Mouse (Mus musculus) forebrain, embryonic 15.5 days (tissue): ENCODE measurements around the gene Tspear. TPM values are rescaled to one million over a fixed set of nuclear protein-coding genes. Genes with fewer than 3 reads are reported as not detected.
A peak's percentile ranks its signal among the peaks of the same experiment; 100 is the strongest.

Experiments used
- ATAC-seq: fragments of 200-750 bp; cut with Nextera tagmentation; replicated peaks from 2 replicates; pipeline ENCODE4 v1.8.0; 2017; ENCODE audit warnings: mild to moderate bottlenecking, moderate TSS enrichment, moderate library complexity
- H3K27ac ChIP-seq: fragments of 300-500 bp; sonication (generic); replicated peaks from 2 replicates; pipeline ENCODE4 v1.5.1; 2015; ENCODE audit warnings: mild to moderate bottlenecking, inconsistent platforms
- H3K27me3 ChIP-seq: fragments of 300-500 bp; sonication (generic); 2 replicates; pipeline ENCODE4 v1.6.1; 2015; ENCODE audit warnings: inconsistent platforms
- H3K36me3 ChIP-seq: fragments of 300-500 bp; sonication (generic); 2 replicates; pipeline ENCODE4 v1.6.1; 2015; ENCODE audit warnings: mild to moderate bottlenecking, inconsistent platforms
- H3K4me1 ChIP-seq: fragments of 300-500 bp; sonication (generic); 2 replicates; pipeline ENCODE4 v1.6.1; 2015; ENCODE audit warnings: inconsistent platforms
- H3K4me2 ChIP-seq: fragments of 300-500 bp; sonication (generic); replicated peaks from 2 replicates; pipeline ENCODE4 v1.6.1; 2015; ENCODE audit warnings: mild to moderate bottlenecking, inconsistent platforms
- H3K4me3 ChIP-seq: fragments of 300-500 bp; sonication (generic); 2 replicates; pipeline ENCODE4 v1.5.1; 2015; ENCODE audit warnings: mild to moderate bottlenecking, inconsistent platforms
- H3K9ac ChIP-seq: fragments of 300-500 bp; sonication (generic); replicated peaks from 2 replicates; pipeline ENCODE4 v1.6.1; 2015; ENCODE audit warnings: mild to moderate bottlenecking, inconsistent platforms
- H3K9me3 ChIP-seq: fragments of 300-500 bp; sonication (generic); 2 replicates; pipeline ENCODE4 v1.6.1; 2016; ENCODE audit warnings: inconsistent platforms
- WGBS: fragments of 180-500 bp; shearing (Covaris S2); methylation state at CpG from one replicate; pipeline ENCODE4 v1.1.7; 2015; ENCODE audit warnings: mixed read lengths; 5-methylcytosine and 5-hydroxymethylcytosine counted together
- polyA plus RNA-seq: library from polyadenylated mRNA; unstranded; fragments of >200 nt; fragmentation: Nextera tagmentation; extraction: Ambion mirVana; gene quantifications from 2 replicates; pipeline ENCODE4 v1.2.1, GENCODE M21; 2015

The Tspear gene
- polyA plus RNA-seq, 1 experiment from 2014 or later, result 0.52 TPM

DNA sequence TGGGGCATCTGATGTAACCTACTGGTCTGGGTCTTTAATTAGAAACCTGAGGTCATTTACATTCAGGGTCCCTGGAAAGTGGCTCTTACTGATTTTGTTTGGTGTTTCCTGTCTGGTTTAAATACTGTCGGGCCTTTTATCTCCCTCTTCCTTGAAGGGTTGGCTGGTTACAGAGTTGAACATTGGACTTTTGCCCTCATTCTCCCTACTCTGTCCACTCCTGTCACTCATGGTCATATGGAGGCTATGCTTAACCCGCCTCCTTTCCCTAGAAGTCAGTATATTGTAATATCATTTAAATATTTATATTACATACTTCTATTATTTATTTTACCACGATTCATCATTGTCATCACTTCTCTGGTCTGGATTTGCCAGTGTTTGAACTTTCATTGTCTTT is 117.7 kb downstream of the Tspear start:
- Histone ChIP-seq H3K27ac (no peak overlapping the region), H3K4me1 (no peaks in the 10 kb centered on the region), H3K36me3 (no peaks in the 10 kb centered on the region), H3K9ac (no peak overlapping the region), H3K4me2 (no peak overlapping the region), H3K27me3 (no peaks in the 10 kb centered on the region), H3K4me3 (no peak overlapping the region), H3K9me3 (no peaks in the 10 kb centered on the region)
- 77% methylated on average over 3 of the region's 3 CpGs for WGBS
- ATAC-seq, result no peak

DNA sequence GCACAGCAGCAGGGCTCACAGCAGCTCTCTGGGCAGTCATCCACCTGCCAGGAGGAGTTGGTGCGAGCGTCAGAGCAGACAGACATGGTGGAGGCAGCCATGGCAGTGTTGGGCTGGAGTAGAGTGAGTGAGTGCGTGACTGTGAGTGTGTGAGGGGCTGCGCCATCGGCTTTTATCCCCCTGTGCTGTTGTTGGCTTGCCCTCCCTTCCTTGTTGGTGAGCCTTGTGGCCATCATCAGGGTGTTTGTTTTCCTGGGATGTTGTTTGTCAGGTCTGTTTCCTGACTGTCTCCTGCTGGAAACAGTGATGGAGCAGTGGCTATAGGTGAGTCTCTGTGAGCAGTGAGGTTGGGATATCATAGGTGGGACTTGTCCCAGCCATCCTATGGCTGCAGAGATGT is 125.4 kb downstream of the Tspear start, which contains the start of gene Gm9507:
Gene Gm9507, minus strand, starts transcription at position 101 of the 400 bp plus-strand sequence.
- no peak for ATAC-seq
- Histone ChIP-seq H3K27ac (no peak within 1 kb of the TSS), H3K4me1 (no peaks in the 10 kb centered on the region), H3K9me3 (no peaks in the 10 kb centered on the region), H3K27me3 (no peaks in the 10 kb centered on the region), H3K4me3 (no peak within 1 kb of the TSS), H3K4me2 (no peak within 1 kb of the TSS), H3K9ac (no peak within 1 kb of the TSS), H3K36me3 (no peaks in the 10 kb centered on the region)
- WGBS, result 71% methylated on average over 5 of the region's 5 CpGs

DNA sequence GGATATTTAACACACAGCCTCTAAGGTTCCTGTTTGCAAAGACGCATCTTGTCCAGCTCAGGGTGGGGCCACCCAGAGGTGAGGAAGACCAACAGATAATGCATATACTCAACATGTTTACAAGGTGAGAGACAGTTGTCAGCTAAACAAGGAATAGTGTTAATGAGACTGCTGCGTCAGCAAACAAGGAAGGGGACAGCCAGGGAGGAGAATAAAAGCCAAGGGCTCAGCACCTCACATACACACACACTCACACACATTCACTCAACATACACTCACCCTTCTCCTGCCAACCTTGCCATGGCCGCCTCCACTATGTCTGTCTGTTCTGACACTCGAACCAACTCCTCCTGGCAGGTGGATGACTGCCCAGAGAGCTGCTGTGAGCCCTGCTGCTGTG is 128.0 kb downstream of the Tspear start, which contains the start of gene Gm2696:
Gene Gm2696, plus strand, starts transcription at position 301 of the 400 bp plus-strand sequence.
- Histone ChIP-seq H3K4me2 (no peak within 1 kb of the TSS), H3K36me3 (no peaks in the 10 kb centered on the region), H3K4me1 (no peaks in the 10 kb centered on the region), H3K4me3 (no peak within 1 kb of the TSS), H3K27ac (no peak within 1 kb of the TSS), H3K9ac (no peak within 1 kb of the TSS), H3K27me3 (no peaks in the 10 kb centered on the region), H3K9me3 (no peaks in the 10 kb centered on the region)
- 45% methylated on average over 4 of the region's 4 CpGs for WGBS
- ATAC-seq, result no peak

DNA sequence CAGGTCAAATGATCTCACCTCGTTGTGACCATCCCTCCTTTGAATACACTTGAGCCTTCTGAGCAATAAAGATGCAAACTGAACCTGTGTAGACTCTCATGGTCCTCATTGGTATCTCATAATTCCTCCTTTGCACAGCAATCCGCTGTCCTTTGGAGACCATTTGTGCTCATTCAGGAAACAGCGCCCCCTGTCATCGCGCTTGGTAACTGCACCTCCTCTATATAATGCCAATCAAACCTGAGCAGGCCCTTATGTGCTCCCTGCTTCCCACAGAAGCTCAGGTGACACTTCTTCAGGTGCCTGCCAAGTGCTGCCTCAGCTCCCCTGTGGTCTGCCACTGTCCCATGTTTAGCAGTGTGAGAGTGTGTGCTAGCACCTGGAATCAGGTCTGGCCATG is 129.1 kb downstream of the Tspear start:
- WGBS, result 30% methylated on average over 5 of the region's 5 CpGs
- H3K4me3 ChIP-seq, result no peak overlapping the region
- no peaks in the 10 kb centered on the region for H3K27me3 ChIP-seq
- H3K4me1 ChIP-seq, result no peaks in the 10 kb centered on the region
- no peak overlapping the region for H3K9ac ChIP-seq
- H3K36me3 ChIP-seq, result no peaks in the 10 kb centered on the region
- no peak overlapping the region for H3K27ac ChIP-seq
- no peak overlapping the region for H3K4me2 ChIP-seq
- no peaks in the 10 kb centered on the region for H3K9me3 ChIP-seq
- ATAC-seq, result no peak

DNA sequence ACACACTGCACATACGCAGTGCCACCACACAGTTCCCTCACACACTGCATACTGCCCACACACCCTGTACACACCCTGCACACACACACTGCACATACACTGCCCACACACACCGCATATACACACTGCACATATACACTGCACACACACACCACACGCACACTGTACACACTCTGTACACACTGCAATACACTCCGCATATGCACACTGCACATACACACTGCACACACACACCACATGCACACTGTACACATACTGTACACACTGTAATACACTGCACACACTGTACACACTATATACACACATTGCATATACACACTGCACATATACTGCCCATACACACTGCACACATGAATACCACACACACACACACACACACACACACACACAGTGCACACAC is 132.2 kb downstream of the Tspear start:
- Histone ChIP-seq H3K36me3 (no peaks in the 10 kb centered on the region), H3K9ac (no peak overlapping the region), H3K27ac (no peak overlapping the region), H3K4me1 (no peaks in the 10 kb centered on the region), H3K4me2 (no peak overlapping the region), H3K9me3 (no peaks in the 10 kb centered on the region), H3K4me3 (no peak overlapping the region), H3K27me3 (no peaks in the 10 kb centered on the region)
- 94% methylated on average over 4 of the region's 4 CpGs for WGBS
- ATAC-seq, result no peak

DNA sequence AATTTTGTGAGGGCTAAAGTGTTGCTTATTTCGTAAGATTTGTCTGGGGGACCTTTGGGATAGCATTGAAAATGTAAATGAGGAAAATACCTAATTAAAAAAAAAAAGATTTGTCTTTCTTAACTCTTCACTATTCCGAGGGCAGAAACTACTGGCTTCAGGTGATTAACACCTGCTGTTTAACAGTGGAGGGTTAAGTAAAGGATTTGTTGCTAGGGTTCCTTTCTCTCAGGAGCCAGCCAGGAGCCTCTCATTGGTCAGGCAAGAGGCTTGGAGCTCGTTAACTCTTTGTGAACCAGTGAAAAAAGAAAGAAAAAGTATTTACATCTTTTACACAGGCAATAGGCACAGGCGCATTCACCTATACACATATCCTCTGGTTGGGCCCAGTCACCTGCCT is 132.8 kb downstream of the Tspear start:
- Histone ChIP-seq H3K36me3 (no peaks in the 10 kb centered on the region), H3K9ac (no peak overlapping the region), H3K27me3 (no peaks in the 10 kb centered on the region), H3K27ac (no peak overlapping the region), H3K4me2 (no peak overlapping the region), H3K4me1 (no peaks in the 10 kb centered on the region), H3K4me3 (no peak overlapping the region), H3K9me3 (no peaks in the 10 kb centered on the region)
- no peak for ATAC-seq
- whole genome bisulfite sequencing, result 17% methylated on average over 4 of the region's 4 CpGs

DNA sequence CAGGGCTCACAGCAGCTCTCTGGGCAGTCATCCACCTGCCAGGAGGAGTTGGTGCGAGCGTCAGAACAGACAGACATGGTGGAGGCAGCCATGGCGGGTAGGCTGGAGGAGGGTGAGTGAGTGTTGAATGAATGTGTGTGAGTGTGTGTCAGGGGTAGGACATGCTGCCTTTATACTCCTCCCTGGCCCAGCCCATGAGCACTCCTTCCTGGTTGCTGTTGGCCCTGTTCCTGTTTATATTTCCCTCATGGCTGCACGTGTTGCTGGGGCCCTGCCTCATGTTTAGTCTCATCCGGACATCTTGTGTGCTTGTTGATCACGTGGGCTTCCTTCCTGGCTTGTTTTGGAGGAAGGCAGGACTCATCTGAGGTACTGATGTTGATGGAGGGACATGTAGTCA is 140.6 kb downstream of the Tspear start, which contains the start of gene Krtap10-4:
Gene Krtap10-4, minus strand, starts transcription at position 145 of the 400 bp plus-strand sequence.
- no peak for ATAC-seq
- WGBS, result 72% methylated on average over 6 of the region's 6 CpGs

DNA sequence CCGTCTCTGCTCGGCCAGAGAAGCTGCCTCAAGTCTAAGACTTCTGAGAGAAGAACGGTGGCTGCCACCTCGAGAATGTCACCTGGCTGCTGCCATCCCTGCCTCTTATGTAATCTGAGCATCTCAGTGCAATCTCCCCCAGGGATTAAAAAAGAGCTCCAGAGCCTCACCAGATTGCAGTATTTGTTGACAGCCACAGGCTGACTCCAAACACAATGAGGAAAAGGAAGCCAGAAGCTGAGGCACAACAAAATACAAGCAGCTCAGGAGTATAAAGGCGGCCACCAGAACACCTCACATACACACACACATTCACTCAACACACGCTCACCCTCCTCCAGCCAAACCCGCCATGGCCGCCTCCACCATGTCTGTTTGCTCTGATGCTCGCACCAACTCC is 149.3 kb downstream of the Tspear start, which contains the start of gene Krtap10-10:
Gene Krtap10-10, plus strand, starts transcription at position 301 of the 400 bp plus-strand sequence.
- ATAC-seq, result no peak
- Histone ChIP-seq H3K4me1 (no peaks in the 10 kb centered on the region), H3K9me3 (no peaks in the 10 kb centered on the region), H3K27ac (no peak within 1 kb of the TSS), H3K27me3 (no peaks in the 10 kb centered on the region), H3K9ac (no peak within 1 kb of the TSS), H3K4me3 (no peak within 1 kb of the TSS), H3K36me3 (no peaks in the 10 kb centered on the region), H3K4me2 (no peak within 1 kb of the TSS)
- WGBS, result 77% methylated on average over 9 of the region's 9 CpGs

More for the DNA sequence above, 140.6 kb downstream of the Tspear start, which contains the start of gene Krtap10-4:
- Histone ChIP-seq H3K9me3 (no peaks in the 10 kb centered on the region), H3K36me3 (no peaks in the 10 kb centered on the region), H3K4me2 (no peak within 1 kb of the TSS), H3K4me3 (no peak within 1 kb of the TSS), H3K27ac (no peak within 1 kb of the TSS), H3K4me1 (no peaks in the 10 kb centered on the region), H3K9ac (no peak within 1 kb of the TSS), H3K27me3 (no peaks in the 10 kb centered on the region)

DNA sequence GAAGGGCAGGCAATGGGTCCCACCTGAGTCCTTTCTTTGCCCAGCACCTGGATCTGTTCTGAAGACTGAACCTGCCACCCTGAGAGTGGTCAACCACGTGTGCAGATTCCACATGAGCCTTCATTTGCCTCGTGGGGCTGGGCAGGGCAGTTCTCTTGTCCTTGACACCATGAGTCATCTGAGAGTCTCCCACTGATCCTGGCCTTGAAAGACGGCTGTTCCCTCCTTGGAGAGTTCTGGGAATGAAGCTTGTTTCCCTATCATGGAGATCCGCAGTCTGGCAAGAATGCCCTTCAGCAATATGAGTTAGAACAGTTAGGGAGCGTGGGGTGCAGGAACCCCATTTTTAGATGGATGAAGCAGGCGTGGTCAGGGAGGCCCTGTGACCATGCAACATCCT is 152.6 kb downstream of the Tspear start:
- Histone ChIP-seq H3K9me3 (peaks cover 3% of the 10 kb centered on the region; the same call in 1 of the 2 replicates), H3K9ac (no peak overlapping the region), H3K36me3 (no peaks in the 10 kb centered on the region), H3K27me3 (no peaks in the 10 kb centered on the region), H3K4me1 (no peaks in the 10 kb centered on the region), H3K27ac (no peak overlapping the region), H3K4me3 (no peak overlapping the region), H3K4me2 (no peak overlapping the region)
- no peak for ATAC-seq
- 77% methylated on average over 6 of the region's 6 CpGs for WGBS

DNA sequence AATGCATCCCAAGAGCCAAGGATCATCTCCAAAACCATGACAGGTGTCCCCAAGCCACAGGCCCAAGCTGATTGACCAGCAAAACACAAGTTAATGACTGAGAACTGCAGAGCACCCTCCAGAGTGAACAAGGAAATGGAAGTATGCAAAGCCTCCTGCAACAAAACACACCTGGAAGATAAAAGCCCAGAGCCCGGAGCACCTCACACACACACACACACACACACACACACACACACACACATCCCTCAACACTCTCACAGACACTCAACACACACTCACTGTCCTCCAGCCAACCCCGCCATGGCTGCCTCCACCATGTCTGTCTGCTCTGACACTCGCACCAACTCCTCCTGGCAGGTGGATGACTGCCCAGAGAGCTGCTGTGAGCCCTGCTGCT is 160.1 kb downstream of the Tspear start, which contains the start of gene Gm36176:
Gene Gm36176, plus strand, starts transcription at position 301 of the 400 bp plus-strand sequence.
- no peak for ATAC-seq
- Histone ChIP-seq H3K4me3 (no peak within 1 kb of the TSS), H3K9me3 (peaks cover 8% of the 10 kb centered on the region; the same call in 1 of the 2 replicates), H3K4me2 (no peak within 1 kb of the TSS), H3K27ac (no peak within 1 kb of the TSS), H3K9ac (no peak within 1 kb of the TSS), H3K4me1 (no peaks in the 10 kb centered on the region), H3K27me3 (no peaks in the 10 kb centered on the region), H3K36me3 (no peaks in the 10 kb centered on the region)
- WGBS, result 81% methylated on average over 3 of the region's 3 CpGs

DNA sequence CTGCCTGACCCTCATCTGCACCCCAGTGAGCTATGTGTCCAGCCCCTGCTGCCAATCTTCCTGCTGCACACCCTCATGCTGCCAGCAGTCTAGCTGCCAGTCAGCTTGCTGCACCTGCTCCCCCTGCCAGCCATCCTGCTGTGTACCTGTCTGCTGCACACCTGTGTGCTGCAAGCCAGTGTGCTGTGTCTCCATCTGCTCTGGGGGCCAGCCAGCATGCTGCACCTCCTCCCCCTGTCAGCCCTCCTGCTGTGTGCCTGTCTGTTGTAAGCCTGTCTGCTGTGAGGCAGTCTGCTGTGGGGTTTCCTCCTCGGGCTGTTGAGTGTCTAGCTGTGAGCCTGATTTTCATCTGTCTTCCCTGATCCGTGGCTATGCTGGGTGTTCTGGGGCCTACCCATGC is 160.6 kb downstream of the Tspear start:
- no peak overlapping the region for H3K9ac ChIP-seq
- H3K27ac ChIP-seq, result no peak overlapping the region
- H3K36me3 ChIP-seq, result no peaks in the 10 kb centered on the region
- no peak overlapping the region for H3K4me2 ChIP-seq
- H3K4me3 ChIP-seq, result no peak overlapping the region
- peaks cover 8% of the 10 kb centered on the region; the same call in 1 of the 2 replicates for H3K9me3 ChIP-seq
- ATAC-seq, result no peak
- H3K27me3 ChIP-seq, result no peaks in the 10 kb centered on the region
- no peaks in the 10 kb centered on the region for H3K4me1 ChIP-seq
- WGBS, result 6% methylated on average over 2 of the region's 2 CpGs

DNA sequence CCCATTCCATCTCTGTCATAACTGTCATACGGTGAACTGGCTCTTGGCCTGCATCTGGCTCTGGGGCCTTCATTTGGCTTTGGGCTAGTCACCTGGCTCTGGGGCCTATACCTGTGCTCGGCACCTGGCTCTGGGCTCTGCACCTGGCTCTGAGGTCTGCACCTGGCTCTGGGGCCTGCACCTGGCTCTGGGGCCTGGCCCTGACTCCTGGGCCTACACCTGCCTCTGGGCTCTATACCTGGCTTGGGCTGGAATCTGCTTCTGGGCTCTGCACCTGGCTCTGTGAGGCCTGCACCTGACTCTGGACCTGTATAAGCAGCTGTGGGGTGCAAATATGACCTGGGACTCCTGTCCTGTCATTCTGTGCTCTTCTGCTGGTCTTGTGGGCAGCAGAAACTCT is 161.2 kb downstream of the Tspear start:
- Histone ChIP-seq H3K4me3 (no peak overlapping the region), H3K36me3 (no peaks in the 10 kb centered on the region), H3K4me2 (no peak overlapping the region), H3K4me1 (no peaks in the 10 kb centered on the region), H3K9me3 (peaks cover 8% of the 10 kb centered on the region; the same call in 1 of the 2 replicates), H3K27ac (no peak overlapping the region), H3K27me3 (no peaks in the 10 kb centered on the region), H3K9ac (no peak overlapping the region)
- no peak for ATAC-seq
- WGBS, result 88% methylated on average over 2 of the region's 2 CpGs

DNA sequence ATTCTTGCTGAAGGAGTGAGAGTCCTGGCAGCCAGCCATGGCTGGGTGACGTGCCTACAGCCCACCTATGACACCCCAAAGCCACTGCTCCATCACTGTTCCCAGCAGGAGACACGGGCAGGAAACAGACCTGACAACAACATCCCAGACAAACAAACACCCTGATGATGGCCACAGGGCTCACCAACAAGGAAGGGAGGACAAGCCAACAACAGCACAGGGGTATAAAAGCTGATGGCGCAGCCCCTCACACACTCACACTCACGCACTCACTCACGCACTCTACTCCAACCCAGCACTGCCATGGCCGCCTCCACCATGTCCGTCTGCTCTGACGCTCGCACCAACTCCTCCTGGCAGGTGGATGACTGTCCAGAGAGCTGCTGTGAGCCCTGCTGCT is 166.2 kb downstream of the Tspear start, which contains the start of gene Gm10318:
Gene Gm10318, plus strand, starts transcription at position 301 of the 400 bp plus-strand sequence.
- H3K9me3 ChIP-seq, result no peaks in the 10 kb centered on the region
- no peak within 1 kb of the TSS for H3K4me2 ChIP-seq
- no peaks in the 10 kb centered on the region for H3K27me3 ChIP-seq
- 0 out of 2 replicates have a peak within 1 kb of the TSS, but pooled peaks have one; percentile 11 for H3K27ac ChIP-seq
- H3K36me3 ChIP-seq, result no peaks in the 10 kb centered on the region
- no peak for ATAC-seq
- H3K4me1 ChIP-seq, result no peaks in the 10 kb centered on the region
- no peak within 1 kb of the TSS for H3K9ac ChIP-seq
- no peak within 1 kb of the TSS for H3K4me3 ChIP-seq
- WGBS, result 62% methylated on average over 9 of the region's 9 CpGs
